Mouse (Mus musculus): ENCODE data around the gene Cox10.

- TF ChIP-seq GATA1 (IDR thresholded peaks at IDR 0.05; ENCODE audit: borderline replicate concordance, low read length): no peak
- no peak for TF ChIP-seq FLI1 (IDR thresholded peaks at IDR 0.05; ENCODE audit: low read length)
Observed at GRCm38 (mm10) chr11:63977741-63978140, 101.5 kb downstream of the Cox10 start.

Measured in megakaryocyte, embryonic 14.5 days (primary cell).